Mouse (Mus musculus) intestine, embryonic 16.5 days (tissue): Measurements from ENCODE around the gene Ifitm6. TPM values are rescaled to one million over a fixed set of nuclear protein-coding genes. Genes with fewer than 3 reads are reported as not detected.

ENCODE experiments used
- ATAC-seq: fragments of 200-750 bp; cut with Nextera tagmentation; 2 replicates; pipeline ENCODE4 v1.8.0; 2017; ENCODE audit warnings: moderate TSS enrichment, moderate library complexity
- H3K27ac ChIP-seq: fragments of 300-500 bp; sonication (generic); 2 replicates; pipeline ENCODE4 v1.5.1; 2014; ENCODE audit warnings: mild to moderate bottlenecking, low read length
- H3K27me3 ChIP-seq: fragments of 300-500 bp; sonication (generic); replicated peaks from 2 replicates; pipeline ENCODE4 v1.6.1; 2014; ENCODE audit warnings: low read length, control low read depth, mixed read lengths; ENCODE audit not compliant: control insufficient read depth, insufficient read depth
- H3K36me3 ChIP-seq: fragments of 300-500 bp; sonication (generic); 2 replicates; pipeline ENCODE4 v1.6.1; 2014; ENCODE audit warnings: low read length, control low read depth; ENCODE audit not compliant: control insufficient read depth, insufficient read depth
- H3K4me1 ChIP-seq: fragments of 300-500 bp; sonication (generic); 2 replicates; pipeline ENCODE4 v1.6.1; 2014; ENCODE audit warnings: low read length, control low read depth, mixed read lengths; ENCODE audit not compliant: control insufficient read depth, insufficient read depth
- H3K4me2 ChIP-seq: fragments of 300-500 bp; sonication (generic); 2 replicates; pipeline ENCODE4 v1.6.1; 2014; ENCODE audit warnings: low read depth, low read length, control low read depth
- H3K4me3 ChIP-seq: fragments of 300-500 bp; sonication (generic); 2 replicates; pipeline ENCODE4 v1.5.1; 2014; ENCODE audit warnings: mild to moderate bottlenecking, low read length
- H3K9ac ChIP-seq: fragments of 300-500 bp; sonication (generic); 2 replicates; pipeline ENCODE4 v1.6.1; 2014; ENCODE audit warnings: low read depth, low read length
- H3K9me3 ChIP-seq: fragments of 300-500 bp; sonication (generic); 2 replicates; pipeline ENCODE4 v1.6.1; 2016; ENCODE audit warnings: low read length, control low read depth; ENCODE audit not compliant: control insufficient read depth
- WGBS: fragments of 180-500 bp; shearing (Covaris S2); extraction: QIAGEN DNeasy Blood & Tissue Kit; methylation state at CpG from one replicate; pipeline ENCODE4 v1.1.7; 2014; 5-methylcytosine and 5-hydroxymethylcytosine counted together
- polyA plus RNA-seq: library from polyadenylated mRNA; unstranded; fragments of >200 nt; fragmentation: Nextera tagmentation; extraction: Ambion mirVana; gene quantifications from 2 replicates; pipeline ENCODE4 v1.2.1, GENCODE M21; 2015

Ifitm6 gene
- polyA plus RNA-seq, 1 experiment from 2014 or later = 1.9 TPM

- WGBS = 73% methylated on average over 15 of the region's 15 CpGs
- ATAC-seq = no peak
Observed at GRCm38 (mm10) chr7:141000881-141001708, 16.6 kb downstream of the Ifitm6 start.

GRCm38 (mm10) chr7:140998853-140999700 lies 18.6 kb downstream of the Ifitm6 start:
- H3K4me2 ChIP-seq = no peak overlapping the region
- 83% methylated on average over 11 of the region's 11 CpGs for WGBS
- no peaks in the 10 kb centered on the region for H3K4me1 ChIP-seq
- H3K9ac ChIP-seq = no peak overlapping the region
- H3K9me3 ChIP-seq = no peaks in the 10 kb centered on the region
- H3K36me3 ChIP-seq = no peaks in the 10 kb centered on the region
- H3K27me3 ChIP-seq = no peaks in the 10 kb centered on the region
- no peak overlapping the region for H3K4me3 ChIP-seq
- no peak overlapping the region for H3K27ac ChIP-seq
- ATAC-seq = no peak

More at GRCm38 (mm10) chr7:141000881-141001708, 16.6 kb downstream of the Ifitm6 start:
- H3K9ac ChIP-seq = no peak overlapping the region
- H3K4me3 ChIP-seq = no peak overlapping the region
- H3K9me3 ChIP-seq = no peaks in the 10 kb centered on the region
- H3K36me3 ChIP-seq = no peaks in the 10 kb centered on the region
- no peaks in the 10 kb centered on the region for H3K4me1 ChIP-seq
- no peak overlapping the region for H3K4me2 ChIP-seq
- H3K27ac ChIP-seq = no peak overlapping the region
- H3K27me3 ChIP-seq = no peaks in the 10 kb centered on the region

- H3K27ac ChIP-seq = no peak overlapping the region
- no peaks in the 10 kb centered on the region for H3K4me1 ChIP-seq
- no peaks in the 10 kb centered on the region for H3K9me3 ChIP-seq
- H3K36me3 ChIP-seq = no peaks in the 10 kb centered on the region
- 37% methylated on average over 1 of the region's 1 CpGs for WGBS
- no peak overlapping the region for H3K4me3 ChIP-seq
- H3K9ac ChIP-seq = no peak overlapping the region
- no peaks in the 10 kb centered on the region for H3K27me3 ChIP-seq
- H3K4me2 ChIP-seq = no peak overlapping the region
- no peak for ATAC-seq
Observed at GRCm38 (mm10) chr7:140997817-140998216, 19.9 kb downstream of the Ifitm6 start.

- 84% methylated on average over 14 of the region's 14 CpGs for WGBS
- no peak for ATAC-seq
- no peaks in the 10 kb centered on the region for H3K27me3 ChIP-seq
- peaks cover 6% of the 10 kb centered on the region for H3K4me1 ChIP-seq
- no peak overlapping the region for H3K4me3 ChIP-seq
- H3K36me3 ChIP-seq = no peaks in the 10 kb centered on the region
- no peak overlapping the region for H3K27ac ChIP-seq
- H3K9me3 ChIP-seq = no peaks in the 10 kb centered on the region
- no peak overlapping the region for H3K9ac ChIP-seq
- H3K4me2 ChIP-seq = no peak overlapping the region
Observed at GRCm38 (mm10) chr7:140991117-140991689, 26.5 kb downstream of the Ifitm6 start.

GRCm38 (mm10) chr7:140990622-140991021 lies 27.1 kb downstream of the Ifitm6 start:
- H3K27me3 ChIP-seq = no peaks in the 10 kb centered on the region
- H3K36me3 ChIP-seq = no peaks in the 10 kb centered on the region
- H3K9ac ChIP-seq = no peak overlapping the region
- ATAC-seq = no peak
- H3K4me1 ChIP-seq = peaks cover 6% of the 10 kb centered on the region
- H3K4me2 ChIP-seq = no peak overlapping the region
- WGBS = 69% methylated on average over 5 of the region's 5 CpGs
- H3K27ac ChIP-seq = no peak overlapping the region
- no peak overlapping the region for H3K4me3 ChIP-seq
- H3K9me3 ChIP-seq = no peaks in the 10 kb centered on the region

- H3K27ac ChIP-seq = no peak overlapping the region; the same call in 1 of the 2 replicates
- peaks cover 6% of the 10 kb centered on the region for H3K4me1 ChIP-seq
- H3K27me3 ChIP-seq = no peaks in the 10 kb centered on the region
- H3K4me2 ChIP-seq = no peak overlapping the region
- 49% methylated on average over 6 of the region's 6 CpGs for WGBS
- no peak overlapping the region for H3K9ac ChIP-seq
- no peaks in the 10 kb centered on the region for H3K9me3 ChIP-seq
- H3K36me3 ChIP-seq = no peaks in the 10 kb centered on the region
- ATAC-seq = peak; percentile 40; the same call in 1 of the 2 replicates
- no peak overlapping the region for H3K4me3 ChIP-seq
Observed at GRCm38 (mm10) chr7:140990185-140990584, 27.5 kb downstream of the Ifitm6 start.

GRCm38 (mm10) chr7:140989022-140989421 lies 28.7 kb downstream of the Ifitm6 start:
- no peaks in the 10 kb centered on the region for H3K27me3 ChIP-seq
- WGBS = 70% methylated on average over 4 of the region's 4 CpGs

GRCm38 (mm10) chr7:140987182-140988138 lies 30.3 kb downstream of the Ifitm6 start:
- Histone ChIP-seq H3K9ac (no peak overlapping the region), H3K4me3 (no peak overlapping the region), H3K36me3 (no peaks in the 10 kb centered on the region), H3K4me2 (no peak overlapping the region), H3K27me3 (no peaks in the 10 kb centered on the region), H3K4me1 (peaks cover 6% of the 10 kb centered on the region), H3K27ac (no peak overlapping the region), H3K9me3 (no peaks in the 10 kb centered on the region)
- ATAC-seq = no peak
- 80% methylated on average over 17 of the region's 17 CpGs for WGBS

More at GRCm38 (mm10) chr7:140989022-140989421, 28.7 kb downstream of the Ifitm6 start:
- H3K4me3 ChIP-seq = no peak overlapping the region
- H3K9me3 ChIP-seq = no peaks in the 10 kb centered on the region
- H3K9ac ChIP-seq = no peak overlapping the region
- no peaks in the 10 kb centered on the region for H3K36me3 ChIP-seq
- no peak overlapping the region for H3K27ac ChIP-seq
- H3K4me1 ChIP-seq = peaks cover 6% of the 10 kb centered on the region
- no peak overlapping the region for H3K4me2 ChIP-seq
- no peak for ATAC-seq
